Mouse (Mus musculus): Measurements from ENCODE around the gene Ctla4.

Ctla4 gene

DNA sequence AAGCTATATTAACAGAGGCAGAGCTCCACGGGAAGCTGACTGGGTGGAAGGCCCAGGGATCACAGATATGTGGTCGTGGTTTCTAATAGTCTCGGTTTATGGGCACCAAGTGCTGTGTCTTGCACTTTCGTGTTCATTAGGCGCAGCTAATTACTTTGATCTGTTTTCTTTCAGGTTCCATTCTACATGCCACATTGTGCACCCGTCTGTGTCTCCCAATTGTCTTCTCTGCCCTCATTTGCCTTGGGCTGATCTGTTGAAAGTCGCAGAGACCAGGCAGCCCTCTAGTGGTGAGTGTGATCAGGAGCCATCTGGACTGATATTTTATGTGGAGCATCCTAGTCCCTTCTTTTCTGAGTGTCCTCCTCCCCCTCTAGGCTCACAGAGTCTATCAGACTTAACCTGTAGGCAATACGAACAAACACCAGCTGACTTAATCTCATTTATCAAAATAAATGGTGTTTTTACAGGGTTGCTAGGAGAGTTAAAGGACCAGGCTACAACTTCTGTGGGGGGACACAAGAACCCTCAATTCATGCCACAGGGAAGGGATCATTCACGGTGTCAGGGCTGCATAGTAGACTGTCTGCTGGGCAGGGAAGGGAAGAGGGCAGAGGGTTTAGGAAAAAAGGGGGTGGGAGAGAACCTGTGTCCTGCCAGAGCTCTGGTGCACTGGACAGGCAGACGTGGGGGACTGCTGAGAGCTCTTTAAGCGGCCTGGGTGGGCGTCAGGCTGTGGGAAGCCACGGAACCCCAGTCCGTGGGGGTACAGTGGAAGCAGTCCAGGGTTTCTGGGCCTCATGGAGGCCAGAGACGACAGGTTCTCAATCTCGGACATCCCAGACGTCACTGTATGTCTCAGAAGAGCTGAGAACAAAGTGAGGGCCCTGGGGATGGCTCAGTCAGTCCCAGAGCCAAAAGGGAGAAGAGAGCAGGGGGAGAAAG lies 18.2 kb upstream of the Ctla4 start:
- peak; percentile 63 for DNase-seq

DNA sequence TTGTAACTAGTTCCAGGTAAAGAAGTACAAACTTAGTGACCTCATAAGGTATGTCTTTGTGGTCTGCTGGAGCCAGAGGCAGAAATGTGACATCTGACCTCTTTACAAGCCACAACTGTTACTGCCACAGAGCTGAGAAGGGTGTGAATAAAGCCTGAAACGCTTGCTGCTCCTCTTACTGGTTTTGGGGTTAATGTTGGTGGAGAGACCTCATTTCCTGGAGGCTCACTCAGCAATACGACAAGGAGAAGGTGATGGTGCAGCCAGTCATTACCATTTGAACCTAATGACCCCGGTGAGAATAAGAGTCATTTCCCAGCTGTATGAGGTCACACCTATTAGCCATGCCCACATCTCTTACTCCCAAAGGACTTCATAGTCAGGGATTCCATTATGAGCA lies 11.5 kb upstream of the Ctla4 start:
- no peak for DNase-seq

DNA sequence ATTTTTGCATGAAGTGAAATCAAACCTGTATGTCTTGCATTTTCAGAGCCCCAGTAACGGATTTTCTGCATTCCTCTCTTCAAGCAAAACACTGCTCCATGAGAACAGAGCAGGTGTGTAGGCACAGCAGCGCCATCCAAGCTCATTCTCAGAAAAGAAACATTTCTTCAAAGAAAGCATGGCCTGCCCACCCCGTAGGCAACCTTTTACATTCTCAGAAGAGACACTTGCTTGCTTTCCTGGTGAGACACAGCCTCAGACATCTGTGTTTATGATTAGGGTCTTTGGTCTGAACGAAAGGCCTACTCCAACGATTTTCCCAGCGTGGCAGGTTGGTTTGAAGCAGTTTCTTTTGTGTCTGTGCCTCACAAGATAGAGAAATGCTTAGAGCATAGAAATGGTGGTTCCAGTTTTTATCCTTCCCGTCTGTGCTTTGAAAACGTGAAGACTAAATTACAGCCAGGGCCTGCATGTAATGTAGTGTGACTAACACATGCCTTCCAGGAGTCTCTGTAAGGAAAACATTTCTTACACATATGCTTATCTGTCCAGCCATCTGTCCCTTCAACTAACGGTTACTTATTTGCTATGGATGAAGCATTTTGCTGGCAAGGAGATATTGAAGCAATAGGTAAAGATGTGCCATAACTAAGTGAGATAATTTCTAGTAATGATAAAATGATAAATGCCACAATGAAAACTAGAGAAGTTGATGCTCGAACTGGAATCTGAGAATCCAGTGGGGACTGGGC lies 6.5 kb upstream of the Ctla4 start:
- DNase-seq = no peak

DNA sequence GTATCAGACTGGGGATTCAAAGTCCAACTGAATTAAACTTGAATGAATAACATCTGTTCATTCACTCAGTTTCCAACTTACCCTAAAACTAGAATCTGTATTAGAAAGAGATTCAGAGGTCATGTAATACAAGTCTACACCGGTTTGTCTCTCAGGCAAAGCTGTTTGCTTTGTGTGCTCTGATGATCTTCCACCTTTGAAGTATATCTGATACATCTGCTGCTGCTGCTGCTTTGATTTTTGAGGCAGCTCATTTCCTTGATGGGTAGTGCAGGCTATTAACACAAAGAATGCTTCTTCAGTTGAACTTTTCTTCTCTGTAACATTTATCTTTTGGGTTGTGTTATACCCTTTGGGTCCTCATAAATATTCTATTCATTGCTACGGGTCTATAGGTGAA lies 4.0 kb upstream of the Ctla4 start:
- DNase-seq = no peak

DNA sequence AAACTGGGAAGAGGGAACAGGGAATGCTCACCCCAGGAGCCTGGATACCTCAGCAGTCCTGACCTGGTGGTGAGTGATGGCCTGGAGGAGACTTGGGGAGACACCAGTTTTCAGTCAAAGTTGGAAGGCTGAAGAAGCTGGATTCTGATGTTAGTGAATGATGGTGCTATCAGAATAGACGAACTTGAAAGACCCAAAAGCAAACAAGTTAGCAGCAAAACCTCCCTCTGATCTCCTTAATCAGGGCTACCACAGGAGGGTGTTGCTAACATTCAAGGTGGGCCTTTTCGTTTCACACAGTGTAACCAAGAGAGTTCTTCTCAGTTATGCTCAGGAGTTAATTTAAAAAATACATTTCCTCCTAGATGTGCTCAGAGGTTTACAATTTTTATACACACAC lies 3.5 kb upstream of the Ctla4 start:
- DNase-seq = no peak

DNA sequence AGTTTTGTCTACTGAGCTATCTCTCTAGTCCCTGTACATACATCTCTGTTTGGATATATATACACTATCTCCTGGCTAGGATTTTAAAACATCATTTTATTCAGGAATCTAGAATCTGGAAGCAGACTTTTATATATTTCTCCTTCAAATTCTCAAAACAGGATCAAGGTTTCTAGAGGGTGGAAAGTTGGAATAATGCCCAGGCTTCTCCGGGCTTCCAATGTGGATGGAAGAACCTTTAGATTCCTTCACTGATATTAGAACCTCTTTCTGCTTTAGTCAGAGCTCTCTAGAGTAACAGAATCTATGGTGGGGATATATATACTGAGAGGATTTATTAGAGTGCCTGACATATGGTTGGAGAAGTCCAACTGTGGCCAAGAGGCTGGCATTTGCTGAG lies 2.2 kb upstream of the Ctla4 start:
- DNase-seq = no peak

DNA sequence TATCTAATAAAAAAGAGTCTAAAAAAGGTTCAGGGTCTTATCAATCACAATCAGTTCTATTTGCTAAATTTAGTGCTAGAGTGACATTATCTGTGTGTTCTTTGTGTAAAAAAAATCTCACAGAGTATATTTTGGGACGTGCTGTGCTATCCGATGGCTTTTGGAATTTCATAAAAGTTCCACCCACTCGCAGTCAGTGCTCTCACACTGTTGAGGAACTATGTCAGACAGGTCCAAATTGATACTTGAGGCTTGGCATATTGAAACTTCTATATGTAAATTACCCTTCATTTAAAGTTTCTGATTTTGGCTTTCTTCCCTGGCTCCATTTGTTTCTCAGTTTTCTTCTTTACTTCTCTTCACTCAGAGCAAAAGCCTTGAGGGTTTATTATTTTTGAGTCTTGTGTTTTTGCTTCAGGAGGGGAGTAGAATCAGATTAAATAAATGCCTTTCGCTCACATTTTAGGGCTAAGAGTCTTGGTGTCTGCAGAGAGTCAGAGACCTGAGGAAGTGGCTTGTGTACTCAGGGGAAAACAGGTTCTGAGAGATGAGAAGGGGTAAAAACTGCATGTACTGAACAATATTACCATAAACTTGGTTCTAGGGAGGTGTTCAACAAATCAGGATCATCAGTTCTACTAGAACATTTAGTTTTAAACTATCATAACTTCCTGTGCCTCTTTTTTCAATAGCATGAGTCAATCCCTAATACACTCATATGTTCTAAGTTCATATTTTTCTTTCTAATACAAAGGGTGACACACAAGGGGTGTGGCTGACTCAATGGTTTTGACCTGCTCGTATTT lies 11.5 kb downstream of the Ctla4 start:
- DNase-seq = no peak

DNA sequence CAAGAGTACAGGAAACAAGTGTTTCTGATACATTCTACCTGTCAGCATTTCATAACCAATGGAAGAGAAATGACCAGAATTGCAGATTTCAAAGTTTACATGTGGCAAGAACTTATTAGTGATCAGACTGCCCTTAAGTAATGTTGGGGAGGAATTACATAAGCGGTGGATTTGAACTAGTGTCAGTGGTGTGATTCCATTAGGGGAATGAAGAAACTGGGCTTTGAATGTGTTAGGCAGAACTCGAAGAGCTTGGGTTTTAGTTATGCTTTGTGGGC lies 12.1 kb downstream of the Ctla4 start:
- no peak for DNase-seq

DNA sequence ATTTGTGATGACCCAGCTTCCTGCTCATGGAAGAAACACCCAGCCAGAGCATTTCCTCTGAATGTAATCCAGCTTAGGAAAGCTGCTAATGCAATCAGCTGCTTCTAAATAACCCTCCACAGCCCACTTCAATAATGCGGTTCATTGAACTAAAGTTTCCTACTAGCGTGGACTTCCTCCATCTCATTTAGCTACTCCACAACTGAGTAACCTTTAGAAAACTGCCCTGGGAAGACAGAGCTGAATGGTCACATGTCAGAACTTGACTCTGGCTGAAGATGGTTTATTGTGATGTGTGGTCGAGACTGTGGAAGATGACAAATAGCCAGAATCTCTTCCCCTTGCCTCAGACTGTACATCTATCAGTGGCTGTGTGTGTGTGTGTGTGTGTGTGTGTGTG lies 12.4 kb downstream of the Ctla4 start:
- no peak for DNase-seq

DNA sequence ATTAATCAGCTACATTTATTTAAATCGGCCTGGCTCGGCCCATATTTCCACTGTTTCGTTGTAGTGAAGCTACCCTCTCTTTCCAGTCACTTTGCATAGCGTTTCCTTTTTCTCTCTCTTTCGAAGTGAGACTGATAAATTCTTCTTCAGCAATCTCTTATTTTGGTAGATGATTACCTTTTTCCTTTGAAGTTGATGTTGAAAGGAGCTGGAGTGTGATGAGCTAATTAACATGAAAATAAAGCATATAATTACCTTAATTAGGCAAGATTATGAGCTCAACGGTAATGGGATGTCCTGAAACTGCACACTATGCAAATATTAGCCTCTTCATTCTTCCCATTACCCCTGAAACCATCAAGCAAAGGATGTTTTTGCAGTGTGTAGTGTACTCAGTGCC lies 15.7 kb downstream of the Ctla4 start:
- DNase-seq = no peak

DNA sequence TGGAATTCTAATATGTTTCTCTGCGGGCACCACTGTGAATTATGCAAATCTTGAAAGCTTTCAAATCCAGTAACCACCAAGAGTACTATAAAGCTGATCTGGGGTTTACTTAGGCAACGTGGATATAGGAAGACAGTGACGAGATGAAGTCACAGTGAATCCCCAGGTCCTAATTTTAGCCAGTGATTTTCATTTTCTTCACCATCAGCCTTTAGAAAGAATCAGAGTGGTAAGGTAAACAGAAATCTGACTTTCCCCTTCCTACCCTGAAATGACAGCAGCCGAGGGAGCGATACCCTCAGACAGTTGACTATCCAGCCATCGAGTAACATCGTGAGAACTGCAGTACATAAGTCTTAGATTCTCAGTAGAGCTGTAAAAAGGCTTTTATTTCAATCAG lies 16.3 kb downstream of the Ctla4 start:
- DNase-seq = no peak

DNA sequence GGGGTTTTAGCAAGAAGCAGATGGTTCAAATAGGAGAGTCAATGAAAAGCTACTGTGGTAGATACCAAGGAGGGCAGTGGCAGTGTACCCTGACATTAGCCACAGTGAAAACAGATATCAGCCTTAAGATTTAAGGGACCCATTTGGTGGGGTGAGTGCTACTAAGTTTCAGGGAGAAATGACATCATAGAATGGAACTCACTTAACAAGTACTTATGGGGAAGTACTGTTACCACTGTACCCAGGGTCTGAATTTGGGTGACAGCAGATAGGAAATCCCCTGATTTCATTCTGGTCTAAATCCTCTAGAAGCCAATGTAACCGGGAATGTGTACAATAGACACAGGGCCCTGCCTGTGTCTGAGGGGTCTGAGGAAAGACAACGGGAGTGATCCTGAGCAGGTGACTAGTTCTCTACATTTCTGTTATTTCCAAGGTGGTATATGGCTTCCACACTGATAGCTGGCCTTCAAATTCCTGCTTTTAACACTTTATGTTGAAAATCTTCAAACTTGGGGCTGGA lies 17.7 kb downstream of the Ctla4 start:
- no peak for DNase-seq

DNA sequence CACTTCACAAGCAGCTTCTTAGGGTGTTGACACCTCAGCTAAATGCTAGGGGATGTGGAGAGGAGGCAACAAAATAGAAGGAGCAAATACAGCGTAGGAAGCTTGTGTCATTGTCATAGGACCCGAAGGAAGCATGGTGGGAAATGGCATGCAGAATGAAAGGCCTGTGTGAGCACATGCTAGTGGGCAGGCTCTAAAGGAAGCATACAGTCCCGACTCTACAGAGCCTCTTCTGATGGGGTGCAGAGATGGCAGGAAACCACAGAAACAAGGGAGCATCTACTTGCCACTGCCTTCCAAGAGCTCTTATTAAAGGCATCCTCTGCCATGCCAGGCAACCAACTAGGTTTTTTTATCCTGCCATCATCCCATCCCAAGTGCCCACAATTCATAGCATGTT lies 20.7 kb downstream of the Ctla4 start:
- DNase-seq = no peak

DNA sequence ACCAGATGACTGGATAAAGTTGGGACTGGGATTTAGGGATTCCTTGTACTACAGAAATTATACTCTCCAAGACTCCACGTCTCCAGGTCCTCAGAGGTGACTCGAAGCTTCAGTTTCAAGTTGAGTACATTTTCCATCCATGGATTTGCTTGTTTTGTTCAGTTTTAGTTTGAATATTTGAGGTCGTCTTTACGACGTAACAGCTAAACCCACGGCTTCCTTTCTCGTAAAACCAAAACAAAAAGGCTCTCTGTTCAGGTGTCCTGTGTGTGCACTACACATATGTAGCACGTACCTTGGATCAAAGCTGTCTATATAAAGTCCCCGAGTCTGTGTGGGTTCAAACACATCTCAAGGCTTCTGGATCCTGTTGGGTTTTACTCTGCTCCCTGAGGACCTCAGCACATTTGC lies 22.0 kb downstream of the Ctla4 start:
- DNase-seq = no peak

DNA sequence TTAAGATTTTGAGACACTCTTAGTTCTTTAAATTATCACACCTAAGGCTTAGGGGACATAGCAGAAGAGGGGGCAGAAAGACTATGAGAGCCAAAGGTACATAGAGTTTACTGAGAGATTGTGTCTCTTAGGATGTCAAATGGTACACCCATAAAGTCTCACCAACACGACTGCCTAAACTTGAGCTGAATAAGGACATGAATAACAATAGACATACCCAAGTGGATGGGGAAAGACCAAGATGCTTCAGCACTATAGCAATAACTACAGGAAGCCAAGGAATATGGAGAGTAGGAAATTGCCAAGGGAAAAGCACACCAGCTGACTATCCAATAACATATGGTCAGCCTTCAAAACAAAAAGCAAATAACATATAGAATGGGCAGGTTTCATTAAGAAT lies 22.9 kb downstream of the Ctla4 start:
- DNase-seq = no peak

DNA sequence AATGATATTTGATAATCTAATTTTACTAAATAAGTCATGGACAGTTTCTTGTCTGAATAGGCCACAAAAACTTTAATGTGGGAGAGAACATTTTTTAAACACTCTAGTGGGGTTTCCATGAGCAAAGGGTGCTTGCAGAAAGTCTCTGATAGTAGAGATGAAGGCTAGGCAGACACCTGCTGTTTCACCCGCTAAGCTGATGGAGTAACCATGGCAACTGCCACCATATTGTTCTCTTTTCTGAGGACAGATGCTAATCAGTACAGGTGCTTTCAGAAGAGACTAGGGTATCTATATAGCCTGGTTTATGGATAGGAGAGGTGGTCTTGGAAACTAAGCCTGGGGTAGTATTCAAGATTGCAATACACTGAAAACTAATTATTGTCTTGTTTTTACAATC lies 24.0 kb downstream of the Ctla4 start:
- DNase-seq = no peak

DNA sequence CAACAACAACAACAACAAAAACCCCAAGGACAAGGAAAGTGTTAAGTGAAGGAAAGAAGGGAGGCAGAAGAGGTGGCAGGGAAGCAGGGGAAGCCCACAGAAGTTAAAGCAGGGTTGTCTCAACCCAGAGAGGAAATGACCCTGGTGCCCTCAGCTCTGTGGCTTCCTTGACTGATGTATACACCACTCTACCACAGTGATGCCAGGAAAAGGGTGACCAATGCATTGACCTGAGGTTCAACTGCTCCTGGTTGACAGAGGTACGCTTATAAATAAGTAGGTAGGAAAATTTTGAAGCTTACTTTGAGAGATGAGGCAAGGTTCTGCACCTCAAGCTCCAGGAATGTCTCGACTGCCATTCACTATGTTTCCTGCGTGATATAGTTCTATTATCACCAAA lies 24.8 kb downstream of the Ctla4 start:
- no peak for DNase-seq

DNA sequence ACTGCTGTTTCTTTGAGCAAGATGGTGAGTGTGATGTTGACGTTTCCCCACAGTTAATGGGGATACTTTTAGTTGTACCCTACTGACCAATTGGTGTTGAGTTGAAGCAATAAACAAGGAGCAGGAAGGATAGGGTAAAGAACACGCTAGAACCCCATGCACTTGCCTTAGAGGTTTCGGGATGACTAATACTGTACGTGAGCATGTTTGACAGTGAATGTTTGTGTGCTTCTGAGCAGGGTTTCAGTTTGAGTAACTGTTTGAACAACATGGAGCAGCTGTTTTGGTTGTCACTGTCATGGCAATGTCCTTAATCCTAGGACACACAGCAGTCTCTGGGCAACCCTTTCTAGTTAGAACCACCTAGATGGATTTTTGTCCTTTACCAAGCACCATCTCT lies 26.5 kb downstream of the Ctla4 start:
- no peak for DNase-seq

DNA sequence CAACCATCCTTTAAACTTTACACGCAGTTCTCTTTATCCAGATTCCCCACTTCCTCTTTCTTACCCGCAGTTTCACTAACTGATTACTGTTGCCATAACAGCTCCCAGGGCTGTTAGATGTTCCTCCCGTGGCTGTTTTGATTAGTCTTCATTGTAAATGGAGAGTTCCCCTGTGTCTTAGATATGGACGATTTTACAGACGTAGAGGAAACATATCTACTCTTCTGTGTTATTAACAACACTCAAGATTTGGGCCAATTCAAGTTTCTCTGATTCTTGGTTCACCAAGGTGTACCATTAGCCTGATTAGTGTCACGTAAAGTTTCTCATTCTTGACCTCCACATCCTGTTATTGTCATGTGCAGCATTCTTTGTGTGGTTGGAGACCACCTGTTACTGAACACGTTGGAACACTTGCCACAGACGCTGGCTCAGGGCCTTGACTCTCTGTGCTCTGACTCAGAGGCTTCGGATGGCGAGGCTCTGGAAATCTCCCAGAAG lies 29.5 kb downstream of the Ctla4 start:
- no peak for DNase-seq

DNA sequence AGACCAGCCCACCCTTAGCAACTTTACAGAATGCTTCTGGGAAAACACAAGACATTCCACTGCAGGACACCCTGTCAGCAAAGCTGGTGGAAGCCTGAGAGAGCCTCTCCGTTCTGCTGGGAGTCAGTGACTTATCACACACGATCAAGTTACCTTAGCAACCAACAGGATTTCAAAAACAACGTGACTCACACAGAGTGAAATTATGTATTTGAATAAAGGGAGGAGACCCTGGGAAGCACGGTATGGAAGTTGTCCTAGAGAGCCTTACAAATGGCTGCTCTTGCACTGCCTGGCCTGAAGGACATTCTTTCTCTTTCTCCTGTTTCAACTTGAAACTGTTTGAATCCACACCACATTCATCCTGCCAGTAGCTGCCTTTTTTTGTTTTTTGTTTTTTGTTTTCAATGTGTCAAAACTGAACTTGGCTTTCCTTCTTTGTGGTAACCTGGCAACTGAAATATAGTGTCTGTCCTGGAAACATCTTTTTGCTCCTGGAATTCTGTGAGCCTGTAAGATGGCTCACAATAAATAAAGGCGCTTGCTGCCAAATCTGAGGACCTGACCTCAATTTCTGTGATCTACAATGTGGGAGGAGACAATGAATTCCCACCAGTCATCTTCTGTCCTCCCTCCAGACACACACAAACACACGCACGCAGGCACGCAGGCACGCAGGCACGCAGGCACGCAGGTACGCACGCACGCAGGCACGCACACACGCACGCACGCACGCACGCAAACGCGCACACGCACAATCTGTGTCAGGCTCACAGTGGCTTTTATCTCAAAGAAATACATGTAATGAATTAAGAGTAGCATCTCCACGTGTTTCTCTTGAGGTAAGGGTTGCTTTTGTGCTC lies 33.9 kb downstream of the Ctla4 start:
- no peak for DNase-seq

DNA sequence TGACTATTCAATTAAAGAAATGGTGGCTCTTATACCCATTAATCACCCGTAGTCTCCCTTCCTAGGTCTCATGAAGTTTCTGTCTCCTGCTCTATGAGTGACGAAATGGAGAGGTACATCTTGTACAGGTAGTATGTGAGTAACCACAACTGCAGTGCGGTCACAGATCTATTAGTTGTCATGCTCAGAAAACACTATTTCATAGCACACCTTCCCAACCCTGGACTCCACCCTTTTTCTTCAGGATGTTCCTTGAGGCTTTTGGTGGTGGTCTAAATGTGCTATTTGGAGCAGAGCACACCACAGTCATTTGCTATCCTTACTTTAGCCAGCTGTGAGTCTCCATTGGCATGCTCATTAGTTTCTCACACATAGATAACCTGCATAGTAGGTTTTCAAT lies 42.2 kb downstream of the Ctla4 start:
- DNase-seq = no peak

DNA sequence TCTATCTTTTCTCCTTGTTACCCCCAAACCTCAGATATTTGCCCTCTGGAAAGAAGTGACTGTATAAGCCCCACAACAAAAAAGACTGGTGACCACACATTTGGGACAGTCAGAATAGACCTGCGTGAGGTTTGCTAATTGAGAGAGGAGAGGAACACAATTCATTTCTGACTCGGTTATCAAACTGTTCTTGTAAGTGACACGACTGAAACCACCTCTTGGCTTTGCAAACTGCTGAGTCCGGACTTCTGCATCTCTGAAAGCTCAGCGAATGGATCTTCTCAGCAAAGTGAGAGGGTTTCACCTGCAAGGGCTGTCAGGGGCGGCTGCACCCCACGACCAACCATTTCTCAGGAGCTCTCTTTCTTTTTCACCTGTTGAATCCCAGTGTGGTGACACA lies 43.6 kb downstream of the Ctla4 start:
- DNase-seq = no peak
